Mouse (Mus musculus) bone marrow, adult 2 months (tissue): ENCODE measurements around the gene Pigs.

Experiments used
- CTCF ChIP-seq: fragments of 200-500 bp; IDR thresholded peaks from 2 replicates; pipeline ENCODE4 v1.5.1; 2011; ENCODE audit warnings: low read length, control low read depth; ENCODE audit not compliant: control insufficient read depth, insufficient read depth
- POLR2A ChIP-seq: fragments of 200-500 bp; IDR thresholded peaks from 2 replicates; pipeline ENCODE4 v1.6.1; 2011; ENCODE audit warnings: low read depth, mild to moderate bottlenecking, control low read depth, low read length, borderline replicate concordance; ENCODE audit not compliant: control insufficient read depth

GRCm38 (mm10) chr11:78347908-78348307 is 19.7 kb downstream of the Pigs start:
- no peak for TF ChIP-seq POLR2A
- TF ChIP-seq CTCF, result no peak
